Mouse (Mus musculus): ENCODE measurements around the gene Slc35c1. TPM values are rescaled to one million over a fixed set of nuclear protein-coding genes. Genes with fewer than 3 reads are reported as not detected.
A peak's percentile ranks its signal among the peaks of the same experiment; 100 is the strongest.

Slc35c1 gene
- total and polyA plus RNA-seq, 3 experiments: 11.4 to 40.5 (median 31.2) TPM

DNA sequence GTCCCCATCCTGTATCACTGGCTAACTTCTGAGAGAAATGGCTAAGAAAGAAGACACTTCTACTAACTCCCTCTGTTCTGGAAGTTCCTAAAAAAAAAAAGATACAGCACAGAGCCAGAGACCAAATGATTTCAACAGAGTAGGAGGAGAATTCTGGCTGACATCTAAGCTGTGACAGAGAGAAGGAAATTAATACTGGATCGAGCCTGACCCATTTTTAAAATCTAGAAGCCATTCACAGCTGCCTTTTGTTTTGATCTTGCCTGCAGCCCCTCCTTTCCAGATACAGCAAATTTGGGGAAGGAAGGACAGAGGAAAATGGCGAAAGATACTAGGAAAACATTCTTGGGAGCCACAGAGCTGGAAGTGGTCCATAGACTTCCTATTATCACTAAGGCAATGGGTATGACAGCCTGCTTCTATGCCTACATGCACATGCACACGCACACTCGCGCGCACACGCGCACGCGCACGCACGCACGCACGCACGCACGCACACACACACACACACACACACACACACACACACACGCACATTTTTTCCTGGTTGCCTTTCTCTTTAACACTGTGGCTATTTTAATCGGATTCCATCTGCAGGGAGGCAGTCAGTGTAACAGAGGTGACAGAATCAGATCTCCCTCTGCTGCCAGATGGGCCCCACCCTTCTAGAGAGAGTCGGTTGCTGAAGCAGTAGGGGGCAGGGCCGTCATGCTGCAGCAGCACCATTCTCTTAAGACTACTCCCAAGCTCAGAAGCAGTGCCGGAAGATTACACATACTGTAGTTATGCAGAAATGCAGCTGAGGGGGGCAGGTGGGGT lies 29.4 kb downstream of the Slc35c1 start:
- Histone ChIP-seq H3K36me3 (replicated peaks) (peaks cover 60% of the 10 kb centered on the region), H3K4me3 (ENCODE audit: low read depth, low read length) (peak overlapping the region; percentile 92), H3K9me3 (replicated peaks) (no peaks in the 10 kb centered on the region), H3K4me1 (ENCODE audit: insufficient read depth, low read depth, low read length) (peaks cover 71% of the 10 kb centered on the region), H3K27me3 (ENCODE audit: insufficient read depth, low read length) (no peaks in the 10 kb centered on the region; the same call in 1 of the 2 replicates)
- ATAC-seq (ENCODE audit: extremely low read depth, insufficient number of reproducible peaks, low FRiP score, poor library complexity, severe bottlenecking): peak; percentile 45; the same call in 1 of the 2 replicates
- no peak for TF ChIP-seq TAL1 (conservative IDR thresholded peaks at IDR 0.05; ENCODE audit: low read depth, low read length)
- no peak for TF ChIP-seq POLR2AphosphoS5 (IDR thresholded peaks at IDR 0.05; ENCODE audit: insufficient replicate concordance, low read depth, low read length)
- TF ChIP-seq GATA1 (IDR thresholded peaks at IDR 0.05; ENCODE audit: borderline replicate concordance, low read length): no peak
- no peak for TF ChIP-seq GATA2 (IDR thresholded peaks at IDR 0.05; ENCODE audit: borderline replicate concordance, low read depth, low read length)
- TF ChIP-seq CTCF (IDR thresholded peaks at IDR 0.05; ENCODE audit: low read depth, low read length): no peak
- peak; percentile 83 for DNase-seq (ENCODE audit: low spot score)

DNA sequence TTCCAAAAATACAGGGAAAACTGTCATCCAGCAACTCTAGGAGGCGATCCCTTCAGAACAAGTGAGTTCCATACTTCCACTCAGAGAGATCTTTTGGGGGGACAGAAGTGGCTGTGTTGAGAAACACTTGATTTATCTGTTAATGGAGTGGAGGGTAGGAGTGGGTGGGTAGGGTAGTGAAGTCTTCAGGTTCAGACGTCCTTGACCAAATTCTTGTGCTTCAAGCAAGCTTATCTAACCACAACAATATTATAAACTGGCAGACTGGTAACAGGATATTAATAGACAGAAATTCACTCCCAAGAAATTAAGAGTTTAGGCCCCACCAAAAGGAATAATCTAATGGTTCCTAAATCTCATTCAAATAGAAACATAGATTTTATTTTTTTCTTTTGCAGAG lies 30.2 kb downstream of the Slc35c1 start:
- TF ChIP-seq CTCF (IDR thresholded peaks at IDR 0.05; ENCODE audit: low read depth, low read length) (no peak), TAL1 (conservative IDR thresholded peaks at IDR 0.05; ENCODE audit: low read depth, low read length) (no peak)
- peaks cover 68% of the 10 kb centered on the region for H3K4me1 ChIP-seq (ENCODE audit: insufficient read depth, low read depth, low read length)
- no peak overlapping the region; the same call in 1 of the 2 replicates for H3K4me3 ChIP-seq (ENCODE audit: low read depth, low read length)
- no peak for ATAC-seq (ENCODE audit: extremely low read depth, insufficient number of reproducible peaks, low FRiP score, poor library complexity, severe bottlenecking)
- H3K27me3 ChIP-seq (ENCODE audit: insufficient read depth, low read length): no peaks in the 10 kb centered on the region; the same call in 1 of the 2 replicates
- no peak for DNase-seq (ENCODE audit: low spot score)
- no peaks in the 10 kb centered on the region for H3K9me3 ChIP-seq (replicated peaks)
- peaks cover 68% of the 10 kb centered on the region for H3K36me3 ChIP-seq (replicated peaks)

DNA sequence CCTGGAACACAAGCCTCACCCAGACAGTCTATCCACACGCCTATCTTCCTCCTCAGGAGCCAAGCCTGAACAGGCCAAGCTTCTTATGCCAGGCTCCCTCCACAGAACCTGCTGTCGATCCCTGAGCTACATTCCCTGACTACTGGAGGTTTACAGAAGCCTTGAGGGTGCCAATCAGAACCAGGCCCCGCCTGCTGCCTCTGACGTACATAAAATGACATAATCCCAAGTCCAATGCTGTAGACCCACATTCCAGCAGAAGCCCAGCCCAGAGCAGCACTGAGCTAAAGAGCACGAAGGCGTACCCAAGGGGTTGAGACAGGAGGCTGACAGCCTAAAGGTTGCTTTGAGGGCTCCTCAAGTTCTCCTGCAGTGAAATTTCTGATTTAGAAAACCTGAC lies 32.5 kb downstream of the Slc35c1 start:
- no peak for ATAC-seq (ENCODE audit: extremely low read depth, insufficient number of reproducible peaks, low FRiP score, poor library complexity, severe bottlenecking)
- Histone ChIP-seq H3K9me3 (replicated peaks) (no peaks in the 10 kb centered on the region), H3K4me3 (ENCODE audit: low read depth, low read length) (no peak overlapping the region), H3K4me1 (ENCODE audit: insufficient read depth, low read depth, low read length) (peaks cover 62% of the 10 kb centered on the region), H3K27me3 (ENCODE audit: insufficient read depth, low read length) (no peaks in the 10 kb centered on the region), H3K36me3 (replicated peaks) (peaks cover 91% of the 10 kb centered on the region)
- DNase-seq (ENCODE audit: low spot score): no peak
- TF ChIP-seq TAL1 (conservative IDR thresholded peaks at IDR 0.05; ENCODE audit: low read depth, low read length) (no peak), GATA1 (IDR thresholded peaks at IDR 0.05; ENCODE audit: borderline replicate concordance, low read length) (no peak)

DNA sequence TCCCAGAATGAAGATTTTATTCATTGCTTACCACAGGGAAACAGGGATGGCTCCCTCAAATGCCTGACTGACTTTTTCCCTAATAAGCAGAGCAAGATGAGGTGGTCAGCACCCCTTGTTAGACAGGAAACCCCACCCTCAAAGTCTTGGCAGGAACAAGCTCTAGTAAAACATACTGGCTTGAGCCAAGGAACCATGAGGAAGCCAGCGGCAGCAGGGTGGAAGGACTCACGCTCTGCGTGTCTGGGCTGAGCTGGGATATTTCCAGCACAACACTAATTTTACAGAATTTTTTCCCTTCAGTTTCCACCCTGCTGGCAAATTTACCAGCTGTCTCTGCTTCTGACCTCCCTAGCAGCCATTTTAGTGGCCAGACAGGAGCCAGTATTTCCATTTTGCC lies 33.9 kb downstream of the Slc35c1 start:
- peaks cover 94% of the 10 kb centered on the region for H3K36me3 ChIP-seq (replicated peaks)

DNA sequence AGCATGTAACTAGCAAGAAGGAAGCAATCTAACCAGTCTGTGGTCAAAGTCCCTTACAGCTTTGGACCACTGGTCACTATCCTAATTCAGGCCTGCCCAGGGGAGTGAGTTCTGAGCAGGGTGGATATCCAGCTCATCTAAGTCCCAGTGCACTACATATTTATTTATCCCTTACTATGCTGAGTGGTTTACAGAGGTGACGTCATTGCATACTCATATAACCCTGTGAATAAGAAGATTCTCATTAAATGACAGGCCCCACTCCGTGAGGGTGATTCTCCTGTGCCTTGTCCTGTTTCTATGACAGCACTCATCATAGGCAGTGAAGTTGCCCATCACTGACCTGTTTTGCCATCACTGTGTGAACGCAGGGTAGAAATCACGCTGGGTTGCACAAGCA lies 35.0 kb downstream of the Slc35c1 start:
- Histone ChIP-seq H3K27me3 (ENCODE audit: insufficient read depth, low read length) (no peaks in the 10 kb centered on the region), H3K4me1 (ENCODE audit: insufficient read depth, low read depth, low read length) (peaks cover 40% of the 10 kb centered on the region), H3K36me3 (replicated peaks) (peaks cover 96% of the 10 kb centered on the region), H3K4me3 (ENCODE audit: low read depth, low read length) (no peak overlapping the region), H3K9me3 (replicated peaks) (no peaks in the 10 kb centered on the region)
- no peak for DNase-seq (ENCODE audit: low spot score)
- TF ChIP-seq GATA2 (IDR thresholded peaks at IDR 0.05; ENCODE audit: borderline replicate concordance, low read depth, low read length): no peak
- no peak for TF ChIP-seq POLR2AphosphoS5 (IDR thresholded peaks at IDR 0.05; ENCODE audit: insufficient replicate concordance, low read depth, low read length)
- no peak for TF ChIP-seq CTCF (IDR thresholded peaks at IDR 0.05; ENCODE audit: low read depth, low read length)
- no peak for TF ChIP-seq GATA1 (IDR thresholded peaks at IDR 0.05; ENCODE audit: borderline replicate concordance, low read length)
- TF ChIP-seq TAL1 (conservative IDR thresholded peaks at IDR 0.05; ENCODE audit: low read depth, low read length): no peak
- ATAC-seq (ENCODE audit: extremely low read depth, insufficient number of reproducible peaks, low FRiP score, poor library complexity, severe bottlenecking): no peak

More for the DNA sequence above, 33.9 kb downstream of the Slc35c1 start:
- no peaks in the 10 kb centered on the region for H3K27me3 ChIP-seq (ENCODE audit: insufficient read depth, low read length)
- H3K9me3 ChIP-seq (replicated peaks): no peaks in the 10 kb centered on the region
- ATAC-seq (ENCODE audit: extremely low read depth, insufficient number of reproducible peaks, low FRiP score, poor library complexity, severe bottlenecking) (no peak), DNase-seq (ENCODE audit: low spot score) (no peak)
- H3K4me1 ChIP-seq (ENCODE audit: insufficient read depth, low read depth, low read length): peaks cover 50% of the 10 kb centered on the region
- TF ChIP-seq CTCF (IDR thresholded peaks at IDR 0.05; ENCODE audit: low read depth, low read length): no peak
- TF ChIP-seq TAL1 (conservative IDR thresholded peaks at IDR 0.05; ENCODE audit: low read depth, low read length): no peak
- TF ChIP-seq GATA2 (IDR thresholded peaks at IDR 0.05; ENCODE audit: borderline replicate concordance, low read depth, low read length): no peak
- no peak for TF ChIP-seq GATA1 (IDR thresholded peaks at IDR 0.05; ENCODE audit: borderline replicate concordance, low read length)
- TF ChIP-seq POLR2AphosphoS5 (IDR thresholded peaks at IDR 0.05; ENCODE audit: insufficient replicate concordance, low read depth, low read length): no peak
- H3K4me3 ChIP-seq (ENCODE audit: low read depth, low read length): no peak overlapping the region

DNA sequence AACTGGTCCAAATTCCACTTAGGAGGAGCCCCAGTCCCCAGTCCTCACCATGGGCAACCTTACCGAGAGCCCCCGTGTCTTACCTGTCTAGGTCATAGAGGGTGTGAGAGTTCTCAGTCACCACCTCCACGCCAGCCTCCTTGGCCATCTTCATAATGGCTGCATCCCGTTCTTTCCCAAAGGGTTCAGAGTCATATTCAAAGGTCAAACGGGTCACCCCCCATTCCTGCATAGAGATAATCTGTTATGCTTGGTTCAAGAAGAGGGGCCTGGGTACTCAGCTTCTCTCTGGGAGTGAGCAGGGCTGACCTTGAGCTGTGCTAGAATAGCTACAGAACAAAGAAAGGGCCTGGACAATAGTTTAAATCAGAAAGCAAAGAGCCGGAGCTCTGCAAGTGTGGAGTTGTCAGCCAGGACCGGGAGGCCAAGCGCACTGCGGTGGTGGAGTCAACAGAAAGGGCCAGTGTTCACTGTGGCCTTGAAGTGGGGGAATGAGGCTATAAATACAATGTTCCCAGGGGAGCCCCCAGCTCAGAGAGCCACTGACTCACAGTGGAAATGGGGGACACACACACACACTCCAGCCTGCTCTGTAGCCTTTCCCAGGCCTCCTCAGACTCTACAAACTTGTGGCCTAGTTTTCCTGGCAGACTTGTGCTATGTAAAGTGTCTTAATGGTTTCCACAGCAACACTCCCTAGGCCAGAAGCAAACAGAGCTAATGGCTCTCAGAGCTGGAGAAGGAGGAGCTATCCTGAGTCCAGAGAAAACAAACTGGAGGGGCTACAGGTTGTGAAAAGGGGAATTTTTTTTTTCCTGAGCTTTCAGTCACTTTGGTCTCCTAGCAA lies 35.7 kb downstream of the Slc35c1 start:
- Histone ChIP-seq H3K27me3 (ENCODE audit: insufficient read depth, low read length) (no peaks in the 10 kb centered on the region), H3K9me3 (replicated peaks) (no peaks in the 10 kb centered on the region), H3K4me3 (ENCODE audit: low read depth, low read length) (no peak overlapping the region), H3K36me3 (replicated peaks) (peaks cover 99% of the 10 kb centered on the region), H3K4me1 (ENCODE audit: insufficient read depth, low read depth, low read length) (peaks cover 33% of the 10 kb centered on the region)
- DNase-seq (ENCODE audit: low spot score): no peak
- no peak for TF ChIP-seq GATA2 (IDR thresholded peaks at IDR 0.05; ENCODE audit: borderline replicate concordance, low read depth, low read length)
- no peak for TF ChIP-seq GATA1 (IDR thresholded peaks at IDR 0.05; ENCODE audit: borderline replicate concordance, low read length)
- no peak for TF ChIP-seq CTCF (IDR thresholded peaks at IDR 0.05; ENCODE audit: low read depth, low read length)
- no peak for TF ChIP-seq TAL1 (conservative IDR thresholded peaks at IDR 0.05; ENCODE audit: low read depth, low read length)
- TF ChIP-seq POLR2AphosphoS5 (IDR thresholded peaks at IDR 0.05; ENCODE audit: insufficient replicate concordance, low read depth, low read length): no peak
- ATAC-seq (ENCODE audit: extremely low read depth, insufficient number of reproducible peaks, low FRiP score, poor library complexity, severe bottlenecking): no peak
